Comparison of ENCODE assay signal across 14 mouse cellular contexts in genomic region chr15:84189881-84190280, GRCm38 (mm10). TPM values are rescaled to one million over a fixed set of nuclear protein-coding genes. Genes with fewer than 3 reads are reported as not detected.
DNase-seq lines count a peak whose midpoint lies in the region; ATAC-seq and TF ChIP-seq lines count a peak whose summit lies in the region.
"Had no signal": no experiment of that assay in that cellular context is flagged by ENCODE, and none has a peak within 500 bp of the region (broad histone marks: within the 10 kb centered on the region; RNA-seq: fewer than 3 reads in every experiment).

No protein-coding gene starts in this region.

- H3K27ac ChIP-seq in liver, embryonic 13.5 days: no peak overlapping the region
- H3K27ac ChIP-seq in MEL (ENCODE audit: control insufficient read depth, low read depth, low read length): no peak overlapping the region
- no peak overlapping the region for H3K27ac ChIP-seq in hindbrain, postnatal 0 days
- no peak overlapping the region for H3K27ac ChIP-seq in thymus, adult 2 months (ENCODE audit: control insufficient read depth, insufficient read depth, low read length)
- H3K27ac ChIP-seq: limb, embryonic 10.5 days; macrophage had no signal

- H3K36me3 ChIP-seq in liver, embryonic 13.5 days: peaks cover under 1% of the 10 kb centered on the region; the same call in 1 of the 2 replicates
- peaks cover 24% of the 10 kb centered on the region for H3K36me3 ChIP-seq in E14TG2a.4 (ENCODE audit: insufficient read depth, low read length)
- peaks cover 0 to 8% of the 10 kb centered on the region in 2 experiments; a peak in 2 of 4 replicates for H3K36me3 ChIP-seq in MEL (ENCODE audit: control insufficient read depth in 1 of 2, insufficient read depth in 2 of 2, low read length in 2 of 2)
- no peaks in the 10 kb centered on the region; the same call in 1 of the 2 replicates for H3K36me3 ChIP-seq in hindbrain, postnatal 0 days (ENCODE audit: insufficient read depth, low read length)
- no peaks in the 10 kb centered on the region for H3K36me3 ChIP-seq in thymus, adult 2 months (ENCODE audit: control insufficient read depth, insufficient read depth, low read length)

- TF ChIP-seq CTCF in E14TG2a.4 (conservative IDR thresholded peaks at IDR 0.05; ENCODE audit: low read length) (no peak), MEL (IDR thresholded peaks at IDR 0.05 in 2 of 3, conservative IDR thresholded peaks at IDR 0.05 in 1 of 3; ENCODE audit: control insufficient read depth in 1 of 3, insufficient read depth in 1 of 3, low read depth in 2 of 3, low read length in 3 of 3, poor library complexity in 1 of 3, severe bottlenecking in 1 of 3) (no peak)
- no peak for TF ChIP-seq CTCF in hindbrain, postnatal 0 days (IDR thresholded peaks at IDR 0.05; ENCODE audit: low read depth)
- TF ChIP-seq CTCF in thymus, adult 2 months (IDR thresholded peaks at IDR 0.05; ENCODE audit: borderline replicate concordance, control insufficient read depth, extremely low read depth, insufficient read depth, low read length, poor library complexity): no peak

- no peak overlapping the region for H3K9ac ChIP-seq in liver, embryonic 13.5 days
- no peak overlapping the region for H3K9ac ChIP-seq in MEL (ENCODE audit: control insufficient read depth, low read depth, low read length, poor library complexity, severe bottlenecking)
- no peak overlapping the region for H3K9ac ChIP-seq in hindbrain, postnatal 0 days (replicated peaks; ENCODE audit: low read length)

- no peaks in the 10 kb centered on the region for H3K9me3 ChIP-seq in liver, embryonic 13.5 days (replicated peaks)
- H3K9me3 ChIP-seq in E14TG2a.4 (ENCODE audit: low read length): no peaks in the 10 kb centered on the region
- H3K9me3 ChIP-seq in MEL (replicated peaks; ENCODE audit: insufficient read depth, low read length): no peaks in the 10 kb centered on the region
- H3K9me3 ChIP-seq in hindbrain, postnatal 0 days (ENCODE audit: low read length): no peaks in the 10 kb centered on the region
- H3K9me3 ChIP-seq: limb, embryonic 10.5 days had no signal

- no peak overlapping the region for H3K4me2 ChIP-seq in liver, embryonic 13.5 days
- no peak overlapping the region for H3K4me2 ChIP-seq in hindbrain, postnatal 0 days (ENCODE audit: low read depth, low read length)

- no peak for TF ChIP-seq RAD21 in MEL (IDR thresholded peaks at IDR 0.05; ENCODE audit: low read depth, low read length)

- no peak for ATAC-seq in liver, embryonic 13.5 days (ENCODE audit: low read depth)
- ATAC-seq in hindbrain, postnatal 0 days: no peak
- ATAC-seq: activated CD4-positive, CD25-positive, alpha-beta regulatory T cell, adult 4 months; intestine, embryonic 16.5 days had no signal

- H3K27me3 ChIP-seq in liver, embryonic 13.5 days: no peaks in the 10 kb centered on the region
- H3K27me3 ChIP-seq in E14TG2a.4 (ENCODE audit: insufficient read depth, low read length) (no peaks in the 10 kb centered on the region), MEL (ENCODE audit: control insufficient read depth in 1 of 2, insufficient read depth in 2 of 2, low read length in 2 of 2) (no peaks in the 10 kb centered on the region)
- H3K27me3 ChIP-seq in hindbrain, postnatal 0 days (ENCODE audit: insufficient read depth, low read length): no peaks in the 10 kb centered on the region
- no peaks in the 10 kb centered on the region for H3K27me3 ChIP-seq in thymus, adult 2 months (ENCODE audit: control insufficient read depth, insufficient read depth, low read length)

- WGBS in liver, embryonic 13.5 days (ENCODE audit: insufficient replicate concordance): 46% methylated on average over 3 of the region's 3 CpGs
- WGBS in hindbrain, postnatal 0 days: 39% methylated on average over 3 of the region's 3 CpGs
- WGBS in thymus, adult 2 months: 62% methylated on average over 3 of the region's 3 CpGs

- TF ChIP-seq POLR2A in MEL (IDR thresholded peaks at IDR 0.05; ENCODE audit: control insufficient read depth in 1 of 2, insufficient read depth in 1 of 2, low read depth in 1 of 2, low read length in 2 of 2, poor library complexity in 1 of 2): 0 out of 4 replicates have a peak, but pooled peaks of 1 of the 2 experiments have one; percentile 35
- TF ChIP-seq POLR2A in thymus, adult 2 months (IDR thresholded peaks at IDR 0.05; ENCODE audit: control insufficient read depth, extremely low read depth, insufficient read depth, low read length, poor library complexity): no peak

- TF ChIP-seq EP300 in MEL (IDR thresholded peaks at IDR 0.05; ENCODE audit: low read depth in 1 of 2, low read length in 2 of 2): no peak

- H3K4me3 ChIP-seq in liver, embryonic 13.5 days (replicated peaks): no peak overlapping the region
- H3K4me3 ChIP-seq in E14TG2a.4 (replicated peaks; ENCODE audit: low read length) (peak overlapping the region; percentile 98), MEL (ENCODE audit: control insufficient read depth in 1 of 2, insufficient read depth in 1 of 2, low read depth in 2 of 2, low read length in 2 of 2) (no peak overlapping the region)
- no peak overlapping the region for H3K4me3 ChIP-seq in hindbrain, postnatal 0 days (ENCODE audit: low read length)
- no peak overlapping the region for H3K4me3 ChIP-seq in thymus, adult 2 months (ENCODE audit: control insufficient read depth, insufficient read depth, low read length)
- H3K4me3 ChIP-seq: limb, embryonic 10.5 days had no signal

- H3K79me2 ChIP-seq in MEL (ENCODE audit: control insufficient read depth, insufficient read depth, low read length, poor library complexity): peaks cover 22% of the 10 kb centered on the region

- DNase-seq in liver, embryonic 13.5 days: peak; percentile 15
- DNase-seq in liver: no peak
- peak; percentile 52 for DNase-seq in MEL (ENCODE audit: low read depth, low spot score)
- DNase-seq in hindbrain, postnatal 0 days (ENCODE audit: low spot score): peak; percentile 58
- no peak for DNase-seq in left cerebral cortex, postnatal 4 days
- no peak for DNase-seq in ovary, postnatal 14 days (ENCODE audit: low spot score)
- DNase-seq in thymus, adult 2 months: no peak
- DNase-seq: right cerebral cortex, postnatal 4 days; thymus, postnatal 14 days had no signal

- intact Hi-C loops in left cerebral cortex, postnatal 4 days (cut with DNase I): no loop called here

- peaks cover 44% of the 10 kb centered on the region for H3K4me1 ChIP-seq in liver, embryonic 13.5 days (replicated peaks)
- H3K4me1 ChIP-seq in E14TG2a.4 (replicated peaks; ENCODE audit: low read depth, low read length) (peaks cover 87% of the 10 kb centered on the region), MEL (ENCODE audit: control insufficient read depth in 1 of 2, insufficient read depth in 2 of 2, low read length in 2 of 2) (peaks cover 0 to 17% of the 10 kb centered on the region in 2 experiments; a peak in 1 of 4 replicates)
- peaks cover 7% of the 10 kb centered on the region; the same call in 1 of the 2 replicates for H3K4me1 ChIP-seq in hindbrain, postnatal 0 days (ENCODE audit: insufficient read depth, low read length)
- H3K4me1 ChIP-seq in thymus, adult 2 months (replicated peaks; ENCODE audit: control insufficient read depth, insufficient read depth, low read length): peaks cover 12% of the 10 kb centered on the region

TF ChIP-seq in MEL, 35 proteins besides CTCF, POLR2A, EP300 and RAD21:
- TF ChIP-seq KAT2A (conservative IDR thresholded peaks at IDR 0.05; ENCODE audit: low read depth, low read length) (peak; percentile 75), HCFC1 (IDR thresholded peaks at IDR 0.05; ENCODE audit: low read depth, low read length) (peak; percentile 96), ZMIZ1 (IDR thresholded peaks at IDR 0.05; ENCODE audit: low read depth, low read length) (no peak)
TF ChIP-seq in MEL: peak in this region for 2.

RNA-seq across cellular contexts. Expression of gene Samm50, which starts 2.2 kb away (rescaled TPM):
- 98.0 and 106 TPM in 2 replicates for polyA plus RNA-seq in liver, embryonic 13.5 days (2015; fragmentation: Nextera tagmentation; extraction: Ambion mirVana)
- 62.4 and 65.7 TPM in 2 replicates for total RNA-seq in MEL (2012; rRNA removed)
- polyA plus RNA-seq in MEL (2012; ENCODE audit: insufficient read depth in 1 of 2, insufficient read length in 2 of 2, low read depth in 1 of 2, low replicate concordance in 2 of 2, missing spikeins in 1 of 2): 100 to 1,000 TPM in 1 of 2 experiments, not detected in 1; 190 TPM
- total RNA-seq in hindbrain, postnatal 0 days (2014; rRNA removed): 28.0 and 30.9 TPM in 2 replicates
- 92.3 and 93.6 TPM in 2 replicates for polyA plus RNA-seq in hindbrain, postnatal 0 days (2015; fragmentation: Nextera tagmentation; extraction: Ambion mirVana)
- 10 to 100 TPM; 91.1 to 93.9 TPM for total RNA-seq in left cerebral cortex, postnatal 4 days (2021)
- 14.5 and 15.2 TPM in 2 replicates for polyA plus RNA-seq in thymus, adult 2 months (2012; rRNA removed)

RNA-seq across cellular contexts. Expression of gene Pnpla3, which starts 22.2 kb away (rescaled TPM):
- 1.2 and 1.4 TPM in 2 replicates for polyA plus RNA-seq in liver, embryonic 13.5 days (2015; fragmentation: Nextera tagmentation; extraction: Ambion mirVana)
- not detected in 2 replicates for total RNA-seq in MEL (2012; rRNA removed)
- not detected for polyA plus RNA-seq in MEL (2012; ENCODE audit: insufficient read depth in 1 of 2, insufficient read length in 2 of 2, low read depth in 1 of 2, low replicate concordance in 2 of 2, missing spikeins in 1 of 2)
- 7.4 and 15.4 TPM in 2 replicates for total RNA-seq in hindbrain, postnatal 0 days (2014; rRNA removed)
- polyA plus RNA-seq in hindbrain, postnatal 0 days (2015; fragmentation: Nextera tagmentation; extraction: Ambion mirVana): 6.2 and 7.9 TPM in 2 replicates
- total RNA-seq in left cerebral cortex, postnatal 4 days (2021): 10 to 100 TPM; 12.6 to 13.1 TPM
- polyA plus RNA-seq in thymus, adult 2 months (2012; rRNA removed): 35.3 and 39.4 TPM in 2 replicates
- polyA plus RNA-seq: activated CD4-positive, CD25-positive, alpha-beta regulatory T cell, adult 4 months; macrophage had no signal

RNA-seq across cellular contexts. Expression of gene Parvb, which starts 42.0 kb away (rescaled TPM):
- 6.7 and 8.1 TPM in 2 replicates for polyA plus RNA-seq in liver, embryonic 13.5 days (2015; fragmentation: Nextera tagmentation; extraction: Ambion mirVana)
- total RNA-seq in MEL (2012; rRNA removed): 4.8 and 6.3 TPM in 2 replicates
- polyA plus RNA-seq in MEL (2012; ENCODE audit: insufficient read depth in 1 of 2, insufficient read length in 2 of 2, low read depth in 1 of 2, low replicate concordance in 2 of 2, missing spikeins in 1 of 2): 10 to 100 TPM in 1 of 2 experiments, not detected in 1; 58.0 TPM
- total RNA-seq in hindbrain, postnatal 0 days (2014; rRNA removed): 9.4 and 9.5 TPM in 2 replicates
- 4.3 and 6.2 TPM in 2 replicates for polyA plus RNA-seq in hindbrain, postnatal 0 days (2015; fragmentation: Nextera tagmentation; extraction: Ambion mirVana)
- total RNA-seq in left cerebral cortex, postnatal 4 days (2021): 10 to 100 TPM; 28.0 to 30.4 TPM
- 3.3 and 6.8 TPM in 2 replicates for polyA plus RNA-seq in thymus, adult 2 months (2012; rRNA removed)

Comparison
In these comparisons a context has a peak if more than half of its experiments do, and no peak if none do; other contexts are left out.
1. DNase-seq: peak in liver, embryonic 13.5 days (single experiment), MEL (single experiment) and hindbrain, postnatal 0 days (single experiment); none in liver (single experiment), left cerebral cortex, postnatal 4 days (single experiment), ovary, postnatal 14 days (single experiment) and thymus, adult 2 months (single experiment).